Mouse (Mus musculus): ENCODE measurements at regions not wholly inside any gene's neighbourhood (a gene's known extent, or its start where the extent isn't known, plus 50 kb on each side); places are given as distances from the start of the nearest gene placed in this dataset.

GRCm38 (mm10) chr19:16075512-16076086, 57.0 kb upstream of the Gnaq start:
- Histone ChIP-seq H3K36me3 (ENCODE audit: insufficient read depth, low read length) (no peaks in the 10 kb centered on the region), H3K27ac (no peak overlapping the region), H3K27me3 (ENCODE audit: insufficient read depth, low read length) (no peaks in the 10 kb centered on the region), H3K9me3 (replicated peaks; ENCODE audit: low read length) (no peaks in the 10 kb centered on the region), H3K4me2 (ENCODE audit: low read length) (no peak overlapping the region), H3K4me1 (replicated peaks; ENCODE audit: insufficient read depth, low read length) (no peaks in the 10 kb centered on the region), H3K4me3 (replicated peaks; ENCODE audit: low read depth, low read length) (no peak overlapping the region), H3K9ac (ENCODE audit: low read depth, low read length) (no peak overlapping the region)
- DNase-seq (ENCODE audit: low spot score): no peak
- ATAC-seq (replicated peaks; ENCODE audit: low FRiP score, low read depth): no peak
- 54% methylated on average over 2 of the region's 2 CpGs for WGBS
- TF ChIP-seq CTCF (IDR thresholded peaks at IDR 0.05; ENCODE audit: low read depth): no peak

GRCm38 (mm10) chr19:16075026-16075425, 57.6 kb upstream of the Gnaq start:
- 77% methylated on average over 1 of the region's 1 CpGs for WGBS
- H3K9ac ChIP-seq (ENCODE audit: low read depth, low read length): no peak overlapping the region
- no peaks in the 10 kb centered on the region for H3K9me3 ChIP-seq (replicated peaks; ENCODE audit: low read length)
- H3K4me3 ChIP-seq (replicated peaks; ENCODE audit: low read depth, low read length): no peak overlapping the region
- no peaks in the 10 kb centered on the region for H3K36me3 ChIP-seq (ENCODE audit: insufficient read depth, low read length)
- no peak for TF ChIP-seq CTCF (IDR thresholded peaks at IDR 0.05; ENCODE audit: low read depth)
- no peak overlapping the region for H3K4me2 ChIP-seq (ENCODE audit: low read length)
- DNase-seq (ENCODE audit: low spot score): no peak
- ATAC-seq (replicated peaks; ENCODE audit: low FRiP score, low read depth): no peak
- H3K4me1 ChIP-seq (replicated peaks; ENCODE audit: insufficient read depth, low read length): no peaks in the 10 kb centered on the region
- H3K27me3 ChIP-seq (ENCODE audit: insufficient read depth, low read length): no peaks in the 10 kb centered on the region
- H3K27ac ChIP-seq: no peak overlapping the region

- WGBS: 81% methylated on average over 6 of the region's 6 CpGs
- Histone ChIP-seq H3K36me3 (ENCODE audit: insufficient read depth, low read length) (no peaks in the 10 kb centered on the region), H3K27ac (no peak overlapping the region), H3K27me3 (ENCODE audit: insufficient read depth, low read length) (no peaks in the 10 kb centered on the region), H3K9me3 (replicated peaks; ENCODE audit: low read length) (no peaks in the 10 kb centered on the region), H3K9ac (ENCODE audit: low read depth, low read length) (no peak overlapping the region), H3K4me1 (replicated peaks; ENCODE audit: insufficient read depth, low read length) (no peaks in the 10 kb centered on the region), H3K4me2 (ENCODE audit: low read length) (no peak overlapping the region), H3K4me3 (replicated peaks; ENCODE audit: low read depth, low read length) (no peak overlapping the region)
- no peak for TF ChIP-seq CTCF (IDR thresholded peaks at IDR 0.05; ENCODE audit: low read depth)
- no peak for DNase-seq (ENCODE audit: low spot score)
- no peak for ATAC-seq (replicated peaks; ENCODE audit: low FRiP score, low read depth)
Observed at GRCm38 (mm10) chr19:16067314-16067713, 65.3 kb upstream of the Gnaq start.

GRCm38 (mm10) chr19:16064911-16065310, 67.7 kb upstream of the Gnaq start:
- WGBS: 94% methylated on average over 3 of the region's 3 CpGs
- ATAC-seq (replicated peaks; ENCODE audit: low FRiP score, low read depth) (no peak), DNase-seq (ENCODE audit: low spot score) (no peak)
- H3K9ac ChIP-seq (ENCODE audit: low read depth, low read length): no peak overlapping the region
- no peak overlapping the region for H3K27ac ChIP-seq
- H3K36me3 ChIP-seq (ENCODE audit: insufficient read depth, low read length): no peaks in the 10 kb centered on the region
- H3K27me3 ChIP-seq (ENCODE audit: insufficient read depth, low read length): no peaks in the 10 kb centered on the region
- no peaks in the 10 kb centered on the region for H3K9me3 ChIP-seq (replicated peaks; ENCODE audit: low read length)
- TF ChIP-seq CTCF (IDR thresholded peaks at IDR 0.05; ENCODE audit: low read depth): no peak
- H3K4me1 ChIP-seq (replicated peaks; ENCODE audit: insufficient read depth, low read length): no peaks in the 10 kb centered on the region
- no peak overlapping the region for H3K4me2 ChIP-seq (ENCODE audit: low read length)
- no peak overlapping the region for H3K4me3 ChIP-seq (replicated peaks; ENCODE audit: low read depth, low read length)

GRCm38 (mm10) chr19:16063916-16064580, 68.6 kb upstream of the Gnaq start:
- peak overlapping the region; percentile 42 for H3K4me2 ChIP-seq (ENCODE audit: low read length)
- ATAC-seq (replicated peaks; ENCODE audit: low FRiP score, low read depth) (peak; percentile 46), DNase-seq (ENCODE audit: low spot score) (peak; percentile 92)
- H3K9me3 ChIP-seq (replicated peaks; ENCODE audit: low read length): no peaks in the 10 kb centered on the region
- H3K27me3 ChIP-seq (ENCODE audit: insufficient read depth, low read length): no peaks in the 10 kb centered on the region
- H3K36me3 ChIP-seq (ENCODE audit: insufficient read depth, low read length): no peaks in the 10 kb centered on the region
- H3K4me3 ChIP-seq (replicated peaks; ENCODE audit: low read depth, low read length): no peak overlapping the region
- peak; percentile 92 for TF ChIP-seq CTCF (IDR thresholded peaks at IDR 0.05; ENCODE audit: low read depth)
- H3K4me1 ChIP-seq (replicated peaks; ENCODE audit: insufficient read depth, low read length): no peaks in the 10 kb centered on the region
- H3K27ac ChIP-seq: no peak overlapping the region
- H3K9ac ChIP-seq (ENCODE audit: low read depth, low read length): no peak overlapping the region
- 9% methylated on average over 12 of the region's 12 CpGs for WGBS

- H3K27me3 ChIP-seq (ENCODE audit: insufficient read depth, low read length): no peaks in the 10 kb centered on the region
- no peak for ATAC-seq (replicated peaks; ENCODE audit: low FRiP score, low read depth)
- H3K4me3 ChIP-seq (replicated peaks; ENCODE audit: low read depth, low read length): no peak overlapping the region
- peak overlapping the region; percentile 42; the same call in 1 of the 2 replicates for H3K4me2 ChIP-seq (ENCODE audit: low read length)
- no peak for TF ChIP-seq CTCF (IDR thresholded peaks at IDR 0.05; ENCODE audit: low read depth)
- no peak overlapping the region for H3K9ac ChIP-seq (ENCODE audit: low read depth, low read length)
- 56% methylated on average over 8 of the region's 8 CpGs for WGBS
- H3K27ac ChIP-seq: no peak overlapping the region
- no peaks in the 10 kb centered on the region for H3K36me3 ChIP-seq (ENCODE audit: insufficient read depth, low read length)
- DNase-seq (ENCODE audit: low spot score): peak; percentile 31
- no peaks in the 10 kb centered on the region for H3K9me3 ChIP-seq (replicated peaks; ENCODE audit: low read length)
- no peaks in the 10 kb centered on the region for H3K4me1 ChIP-seq (replicated peaks; ENCODE audit: insufficient read depth, low read length)
Observed at GRCm38 (mm10) chr19:16063533-16063915, 69.1 kb upstream of the Gnaq start.

Measured in kidney, postnatal 0 days (tissue).